Mouse (Mus musculus) urinary bladder, postnatal 4 days (tissue): ENCODE data around the gene Jph4.

Source experiments
- DNase-seq, 2 experiments: peaks; one replicate each; pipeline ENCODE4 v3.0.0; 2021 to 2022; ENCODE audit warnings: low spot score in 2 of 2

Jph4 gene

DNA sequence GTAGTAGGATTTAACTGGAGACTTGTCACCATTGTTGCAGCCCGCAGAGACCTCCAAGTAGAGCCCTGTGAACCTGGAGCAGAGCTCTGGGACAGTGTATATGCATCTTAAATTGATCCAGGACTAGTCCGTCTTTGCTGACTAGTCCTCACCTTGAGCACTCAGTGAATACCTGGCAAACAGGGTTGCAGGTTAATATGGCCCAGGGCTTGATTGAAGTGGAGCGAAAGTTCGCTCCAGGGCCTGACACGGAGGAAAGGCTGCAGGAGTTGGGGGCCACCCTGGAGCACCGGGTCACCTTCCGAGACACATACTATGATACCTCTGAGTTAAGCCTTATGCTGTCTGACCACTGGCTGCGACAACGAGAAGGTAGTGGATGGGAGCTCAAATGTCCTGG, 21.5 kb downstream of the Jph4 start:
- peak in 1 of 2 experiments; percentile 56 for DNase-seq

- peak; percentile 74 to 77 for DNase-seq
These were observed 22.0 kb downstream of the Jph4 start, which contains the start of gene Thtpa for GRCm38 (mm10) chr14:55094704-55095231. Gene Thtpa, plus strand, starts transcription at chr14:55094784.

DNA sequence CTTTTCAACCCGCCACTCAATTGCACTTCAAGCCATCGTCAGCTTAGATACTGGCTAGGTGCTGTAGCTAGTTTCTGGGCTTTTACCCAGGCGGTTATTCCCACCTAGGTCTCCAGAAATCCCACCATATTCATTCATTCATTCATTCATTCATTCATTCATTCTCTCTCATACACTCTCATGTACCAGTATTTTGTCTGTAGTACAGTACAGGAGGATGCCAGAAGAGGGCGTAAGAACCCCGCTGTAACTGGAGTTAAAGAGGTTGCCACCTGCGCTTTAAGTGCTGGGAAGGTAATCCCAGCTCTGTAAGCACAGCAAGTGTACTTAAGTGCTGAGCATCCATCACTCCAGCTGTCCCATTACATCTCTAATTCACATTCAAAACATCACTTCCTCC, 22.8 kb downstream of the Jph4 start:
- no peak for DNase-seq

GRCm38 (mm10) chr14:55092011-55092577, 24.6 kb downstream of the Jph4 start, which contains the start of gene Zfhx2:
Gene Zfhx2, minus strand, starts transcription at chr14:55092324.
- peak; percentile 77 to 83 for DNase-seq

DNA sequence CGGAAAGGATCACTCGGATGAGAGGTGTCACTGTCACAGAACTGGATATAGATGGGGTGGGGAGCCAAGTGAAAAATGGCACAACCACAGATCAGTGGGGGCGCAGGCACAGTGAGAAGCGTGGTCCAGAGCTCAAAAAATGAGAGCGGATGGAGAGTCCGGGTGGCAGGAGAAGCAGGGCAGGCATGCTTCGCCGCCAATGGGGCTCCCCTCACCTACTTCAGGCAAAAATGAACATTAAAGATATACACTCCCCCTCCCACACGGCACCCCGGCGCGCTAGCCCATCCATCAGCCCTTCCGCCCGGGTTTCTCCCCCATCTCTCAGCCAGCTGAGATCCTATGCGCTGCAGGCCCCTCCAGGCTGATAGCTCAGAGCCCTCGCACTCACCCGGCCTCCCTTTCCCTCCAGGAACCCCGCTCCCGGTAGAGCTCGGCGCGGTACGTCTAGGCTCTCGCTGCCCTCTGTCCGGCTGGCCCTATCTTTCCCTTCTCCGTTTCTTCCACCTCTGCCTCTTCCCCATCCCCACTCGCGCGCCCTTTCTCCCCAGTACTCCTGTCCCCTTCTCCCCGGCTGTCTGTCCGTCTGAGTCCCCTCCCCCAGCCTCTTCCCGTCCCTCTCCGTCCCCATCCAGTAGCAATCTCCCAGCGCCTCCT, 25.4 kb downstream of the Jph4 start:
- DNase-seq, result no peak

DNA sequence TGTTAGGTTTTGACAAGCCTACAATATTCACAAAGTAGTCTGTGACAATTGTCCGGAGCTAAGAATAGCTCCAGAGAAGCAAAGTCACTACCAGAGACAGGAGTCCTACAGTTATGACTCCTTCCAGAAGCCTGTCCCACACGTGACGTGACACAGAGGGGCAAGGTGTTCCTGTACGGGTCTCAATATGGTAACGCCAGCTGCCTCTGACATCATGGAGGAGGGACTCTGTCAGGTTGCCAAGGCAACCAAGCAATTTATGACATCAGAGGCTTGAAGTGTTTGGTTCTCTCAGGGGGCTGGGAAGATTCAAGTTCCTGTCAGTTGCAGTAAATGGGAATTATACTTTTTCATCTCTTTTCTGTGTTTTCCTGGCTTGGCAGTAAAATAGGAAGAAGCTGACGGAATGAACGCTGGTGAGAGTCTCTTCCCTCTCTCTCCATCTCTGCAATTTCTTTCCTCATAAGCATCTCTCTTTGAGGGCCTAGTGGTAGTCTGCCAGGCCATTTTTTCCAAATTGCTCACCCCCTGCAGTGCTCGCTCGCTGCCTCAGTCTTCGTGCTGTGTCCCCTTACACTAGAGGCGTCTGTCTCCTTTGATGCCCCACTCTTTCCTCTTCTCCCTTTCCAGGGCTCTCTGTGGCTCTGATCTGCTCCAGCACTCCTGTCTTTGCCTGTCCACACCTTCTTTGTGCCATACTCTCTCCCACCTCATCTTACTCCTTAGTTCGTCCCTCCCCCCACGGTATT, 27.4 kb downstream of the Jph4 start:
- no peak for DNase-seq

DNA sequence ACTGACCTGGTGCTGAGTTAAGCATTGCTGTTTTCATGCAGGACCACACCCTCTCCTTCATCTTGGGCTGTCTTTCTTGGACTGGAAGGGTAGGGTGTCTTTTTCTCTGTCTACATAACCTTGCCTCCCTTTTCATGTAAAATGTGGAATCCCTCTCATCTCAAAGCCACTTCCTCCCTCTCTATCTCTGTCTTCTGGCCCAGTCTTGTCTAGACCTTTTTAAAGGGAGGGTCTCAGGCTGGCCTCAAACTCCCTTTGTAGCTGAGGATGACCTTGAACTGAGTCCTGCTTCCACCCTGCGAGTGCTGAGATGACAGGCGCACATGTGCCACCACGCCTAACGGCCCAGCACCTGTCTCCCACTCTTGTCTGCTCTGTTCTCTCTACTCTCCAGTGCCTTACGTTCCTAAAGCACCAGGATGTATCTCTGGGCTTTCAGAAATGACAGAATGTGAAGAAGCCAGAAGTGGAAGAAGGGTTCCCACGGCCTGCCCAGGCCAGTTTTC, 30.7 kb downstream of the Jph4 start:
- no peak for DNase-seq

GRCm38 (mm10) chr14:55085324-55086008, 31.3 kb downstream of the Jph4 start:
- no peak for DNase-seq

DNA sequence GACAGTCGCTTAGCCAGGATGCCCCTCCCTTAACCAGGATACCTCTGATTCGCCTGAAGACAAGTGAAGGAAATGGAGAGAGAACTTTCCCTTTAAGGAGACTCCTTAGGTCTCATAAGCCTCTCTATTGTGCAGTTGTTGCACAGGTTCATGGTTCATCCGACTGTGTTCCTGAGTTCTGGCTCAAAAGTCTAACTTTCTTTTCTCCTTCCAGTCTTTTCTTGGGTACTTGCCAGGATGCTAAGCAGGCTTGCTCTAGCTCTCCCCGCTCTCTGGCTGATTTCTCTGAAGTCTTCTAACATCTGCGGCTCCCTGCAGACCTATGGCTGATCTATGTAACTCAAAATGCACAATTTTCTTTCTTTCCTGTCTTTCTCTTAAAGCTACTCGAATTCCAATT, 33.3 kb downstream of the Jph4 start:
- DNase-seq, result no peak

GRCm38 (mm10) chr14:55081105-55081504, 35.6 kb downstream of the Jph4 start:
- no peak for DNase-seq

- peak in 1 of 2 experiments; percentile 79 for DNase-seq
These were observed 37.3 kb downstream of the Jph4 start for GRCm38 (mm10) chr14:55079214-55079970.

DNA sequence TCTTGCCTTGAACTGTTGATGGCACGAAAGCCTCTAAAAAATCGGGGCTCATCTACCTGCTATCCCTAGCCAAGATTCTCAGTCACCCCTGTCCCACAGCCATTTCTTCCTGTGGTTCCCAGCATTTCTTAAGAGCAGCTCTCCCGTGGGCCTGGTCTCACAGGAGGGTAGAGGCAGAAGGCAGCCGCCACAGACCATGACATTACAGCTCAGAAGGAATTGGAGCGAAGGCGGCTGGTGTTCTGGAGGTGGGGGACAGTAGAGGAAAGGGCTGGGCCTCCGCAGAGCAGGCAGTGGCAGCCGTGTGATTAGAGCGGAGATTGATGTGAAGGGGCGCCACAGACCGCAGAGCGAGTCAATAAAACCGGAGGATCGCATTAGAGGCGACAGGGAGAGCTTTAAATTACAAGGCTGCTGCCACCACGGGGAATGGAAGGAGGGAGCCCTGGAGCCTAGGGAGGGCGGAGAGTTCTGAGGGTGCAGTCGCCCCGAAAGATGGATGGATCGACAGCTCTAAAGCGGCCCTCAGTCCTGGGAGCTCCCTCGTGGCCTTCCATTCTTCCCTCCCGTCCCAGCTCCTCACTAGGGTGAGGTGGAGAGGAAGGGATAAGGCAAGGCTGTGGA, 38.3 kb downstream of the Jph4 start:
- peak in 1 of 2 experiments; percentile 54 for DNase-seq

DNA sequence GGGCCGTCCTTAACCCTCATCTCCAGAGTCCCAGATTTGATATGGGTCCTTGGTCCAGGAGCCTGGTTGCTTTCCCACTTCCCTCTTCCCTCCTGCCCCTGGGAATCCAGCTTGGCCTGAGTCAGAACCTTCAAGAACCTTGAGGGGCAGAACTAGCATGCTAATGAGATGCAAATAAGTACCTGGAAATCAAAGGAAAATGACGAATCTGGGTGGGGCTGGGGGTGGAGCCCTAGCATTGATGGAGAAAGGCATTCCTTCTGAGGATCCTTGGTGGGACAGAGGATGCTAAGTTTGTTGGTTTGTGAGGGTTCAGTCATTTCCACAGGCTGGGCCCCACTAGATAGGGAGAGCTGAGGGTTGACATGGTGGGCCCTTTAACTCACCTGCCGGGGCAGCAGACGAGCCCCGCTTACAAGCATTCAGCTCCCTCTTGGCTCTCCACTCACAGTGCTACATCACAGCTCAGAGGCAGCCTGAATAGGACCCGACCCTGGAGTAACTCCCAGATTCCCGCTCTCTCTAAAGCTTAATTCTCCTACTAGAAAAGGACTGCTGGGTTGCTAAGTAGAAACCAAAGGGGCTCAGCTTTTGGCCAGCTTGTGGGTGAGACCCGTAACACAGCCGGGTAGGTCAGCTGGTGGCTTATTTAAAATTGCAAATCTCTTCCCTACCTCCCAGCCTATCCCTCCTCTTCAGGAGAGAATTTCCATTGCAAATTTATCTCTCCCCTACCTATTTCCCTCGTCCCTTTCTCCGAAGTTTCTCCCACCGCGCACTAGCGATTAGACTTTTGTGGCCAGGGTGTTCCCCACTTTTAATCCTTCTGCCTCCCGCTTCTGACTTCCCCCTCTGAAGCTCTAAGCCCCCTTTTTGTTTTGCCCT, 39.0 kb downstream of the Jph4 start:
- DNase-seq, result no peak

DNA sequence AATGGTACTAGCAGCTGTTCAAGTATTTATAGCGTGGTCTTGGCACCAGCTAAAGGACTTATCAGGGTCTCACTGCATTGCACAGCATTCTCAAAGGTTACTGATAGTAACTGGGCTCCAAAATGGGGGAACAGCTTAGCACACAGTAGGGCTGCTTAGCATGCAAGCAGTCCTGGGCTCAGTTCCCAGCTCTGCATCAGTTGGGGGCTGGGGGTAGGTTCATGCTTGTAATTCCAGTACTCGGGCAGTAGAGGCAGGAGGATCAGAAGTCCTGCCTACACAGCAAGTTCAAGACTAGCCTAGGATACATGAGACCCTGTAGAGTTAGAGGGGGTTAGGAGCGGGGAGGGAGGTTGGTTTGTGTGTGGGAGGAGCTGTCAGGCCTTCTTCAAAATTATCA, 39.8 kb downstream of the Jph4 start:
- DNase-seq, result no peak

DNA sequence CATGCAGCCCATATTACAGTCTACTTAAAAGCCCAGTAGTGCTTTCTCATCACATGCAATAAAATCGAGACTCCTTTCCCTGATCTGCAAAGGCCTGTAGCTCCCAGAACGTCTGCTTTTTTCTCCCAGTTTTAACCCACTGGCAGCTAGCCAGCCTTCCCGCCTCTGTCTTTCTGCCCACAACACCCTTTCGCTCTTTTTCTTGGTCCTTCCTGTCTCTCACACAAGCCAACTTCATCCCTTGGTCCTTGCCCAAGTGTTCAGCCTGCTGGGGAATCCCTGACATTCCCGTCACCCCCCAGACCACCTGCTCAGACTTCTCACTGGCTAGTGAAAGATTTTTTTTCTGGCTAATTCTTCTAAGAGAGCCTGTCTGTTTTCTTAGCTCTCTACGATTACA, 40.5 kb downstream of the Jph4 start:
- DNase-seq, result peak in 1 of 2 experiments; percentile 58

DNA sequence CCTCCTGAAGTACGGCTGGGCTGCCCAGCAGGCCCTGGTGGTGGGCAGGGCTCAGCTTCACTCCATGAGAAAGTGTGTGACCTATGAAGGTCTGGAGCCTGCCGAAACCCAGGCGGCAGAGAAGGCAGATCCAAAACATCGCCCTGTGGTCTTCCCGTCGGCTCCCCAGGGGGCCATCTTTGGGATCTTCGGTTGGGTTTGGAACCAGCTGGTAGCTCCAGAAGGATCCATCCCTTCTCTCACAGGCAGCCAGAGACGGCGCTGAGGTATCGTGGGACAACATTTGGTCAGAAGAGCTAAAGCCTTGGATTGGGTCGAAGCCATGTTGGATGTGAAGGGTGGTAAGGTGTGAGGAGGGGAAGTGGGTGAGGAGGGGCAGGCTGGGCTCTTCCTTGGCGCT, 42.3 kb downstream of the Jph4 start:
- DNase-seq, result peak in 1 of 2 experiments; percentile 54

DNA sequence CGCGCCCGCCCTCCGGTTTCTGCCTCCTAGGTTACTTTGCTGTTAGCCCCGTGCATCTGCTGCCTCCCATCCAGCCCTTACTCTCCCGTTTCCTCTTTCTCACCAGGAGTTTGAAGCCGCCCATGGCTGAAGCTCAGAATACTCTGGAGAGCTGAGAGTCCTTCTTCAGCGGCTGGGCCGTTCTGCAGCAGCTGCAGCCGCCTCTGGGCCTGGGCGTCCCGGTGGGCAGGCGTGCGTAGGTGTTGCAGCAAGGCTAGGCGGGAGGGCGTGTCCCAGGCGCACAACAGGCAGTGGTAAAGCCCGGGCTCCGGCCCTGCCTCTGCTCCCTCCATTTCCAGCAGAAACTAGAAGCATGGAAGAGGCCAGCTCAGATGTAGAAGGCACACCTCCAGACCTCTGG, 45.0 kb downstream of the Jph4 start:
- DNase-seq, result peak in 1 of 2 experiments; percentile 58

GRCm38 (mm10) chr14:55066042-55066441, 50.7 kb downstream of the Jph4 start:
- no peak for DNase-seq

- DNase-seq, result no peak
These were observed 51.3 kb downstream of the Jph4 start for GRCm38 (mm10) chr14:55065391-55065790.
